Mouse (Mus musculus) brown adipose tissue, adult 24 weeks (tissue): ENCODE measurements around the gene Gm10334. TPM values are rescaled to one million over a fixed set of nuclear protein-coding genes. Genes with fewer than 3 reads are reported as not detected.
"Not testable (repeated sequence)": the region's sequence is repeated elsewhere in the genome, so short reads cannot be mapped to it uniquely, and the experiment has no call there.

Experiments
- H3K27ac ChIP-seq: fragments of 200-500 bp; replicated peaks from 2 replicates; pipeline ENCODE4 v1.5.1; 2012; ENCODE audit warnings: low read depth, mild to moderate bottlenecking, low read length
- H3K4me1 ChIP-seq: fragments of 200-500 bp; 2 replicates; pipeline ENCODE4 v1.6.1; 2012; ENCODE audit warnings: low read length, mixed read lengths; ENCODE audit not compliant: control insufficient read depth, insufficient read depth, insufficient read length
- H3K4me3 ChIP-seq: fragments of 200-500 bp; 2 replicates; pipeline ENCODE4 v1.5.1; 2012; ENCODE audit warnings: low read depth, mild to moderate bottlenecking, low read length, moderate library complexity; ENCODE audit not compliant: insufficient read depth
- polyA plus RNA-seq: library from polyadenylated mRNA; stranded (reverse); fragments of >200 nt; gene quantifications from 2 replicates; pipeline ENCODE4 v1.2.4, GENCODE M21; 2012; ENCODE audit not compliant: missing spikeins, insufficient read depth, insufficient read length

The Gm10334 gene
- polyA plus RNA-seq = not detected in 2 replicates

DNA sequence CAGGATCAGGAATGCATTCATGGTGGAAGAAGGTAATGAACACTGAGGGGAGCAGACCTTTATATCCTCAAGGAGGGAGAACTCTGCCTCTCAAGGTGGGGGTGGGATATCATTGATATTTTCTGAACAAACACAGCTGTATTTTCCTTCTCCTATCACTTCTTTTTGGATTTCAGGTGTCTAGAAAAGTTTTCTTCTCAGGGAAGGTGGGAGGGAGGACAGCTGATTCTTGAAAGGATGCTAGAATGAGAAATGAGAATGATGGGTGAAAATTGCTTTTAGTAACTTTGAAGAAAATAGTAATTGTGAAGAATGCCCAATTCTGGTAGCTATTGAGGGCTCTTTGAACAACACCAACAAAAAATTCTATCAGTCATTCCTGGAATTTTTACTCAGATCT lies at the start of gene Gm10334:
Gm10334 (minus strand) TSS at position 101 of the 400 bp plus-strand sequence.
- not testable (repeated sequence) for H3K4me3 ChIP-seq, H3K4me1 ChIP-seq, H3K27ac ChIP-seq

- not testable (repeated sequence) for H3K4me3 ChIP-seq, H3K27ac ChIP-seq, H3K4me1 ChIP-seq
These were observed 12.7 kb upstream of the Gm10334 start, which contains the start of gene Prss1 for GRCm38 (mm10) chr6:41458632-41459031. Gene Prss1, plus strand, starts transcription at chr6:41458932.

DNA sequence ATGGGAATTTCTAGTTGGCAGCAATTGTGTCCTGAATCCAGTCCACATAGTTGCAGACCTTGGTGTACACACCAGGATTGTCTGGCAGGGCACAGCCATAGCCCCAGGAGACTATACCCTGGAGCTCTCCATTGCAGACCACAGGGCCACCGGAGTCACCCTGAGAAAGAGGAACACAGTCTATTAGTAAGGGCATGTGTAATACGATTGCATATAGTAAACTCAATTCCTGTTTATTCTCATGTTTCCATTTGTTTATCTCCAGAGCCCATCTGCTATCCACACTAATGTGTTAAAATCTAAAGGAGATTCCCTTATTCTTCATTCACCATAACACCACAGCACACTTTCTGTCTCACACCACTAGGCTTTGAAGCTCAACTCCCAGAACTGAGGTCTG lies 3.7 kb downstream of the Gm10334 start:
- H3K4me3 ChIP-seq, H3K27ac ChIP-seq, H3K4me1 ChIP-seq: not testable (repeated sequence)

Other genes with a start within 250 kb of the Gm10334 start
- gene Try4, start 143.9 kb downstream of the Gm10334 start, polyA plus RNA-seq = not detected in 2 replicates
- gene Try5, start 129.3 kb downstream of the Gm10334 start, polyA plus RNA-seq = not detected in 2 replicates
- not detected in 2 replicates for gene Try10, start 92.0 kb downstream of the Gm10334 start, polyA plus RNA-seq
- gene Prss3, start 68.5 kb downstream of the Gm10334 start, polyA plus RNA-seq = not detected in 2 replicates
- gene Gm5771, start 53.8 kb downstream of the Gm10334 start, polyA plus RNA-seq = not detected in 2 replicates
- gene Prss1, start 12.8 kb upstream of the Gm10334 start, polyA plus RNA-seq = not detected in 2 replicates
- not detected in 2 replicates for gene Prss2, start 75.6 kb upstream of the Gm10334 start, polyA plus RNA-seq
- gene Ephb6, start 159.3 kb upstream of the Gm10334 start, polyA plus RNA-seq = 1.8 and 3.1 TPM in 2 replicates
- gene Trpv6, start 190.3 kb upstream of the Gm10334 start, polyA plus RNA-seq = not detected in 2 replicates
- not detected in 2 replicates for gene Trpv5, start 234.6 kb upstream of the Gm10334 start, polyA plus RNA-seq
- gene Llcfc1, start 238.3 kb upstream of the Gm10334 start, polyA plus RNA-seq = not detected in 2 replicates